Mouse (Mus musculus) C3H10T1/2 (cell line): ENCODE results near the gene Scml4. TPM values are rescaled to one million over a fixed set of nuclear protein-coding genes. Genes with fewer than 3 reads are reported as not detected.

Experiments
- polyA plus RNA-seq, 2 experiments: library from polyadenylated mRNA; unstranded; fragments of >200 nt; fragmentation: generic; extraction: Trizol; gene quantifications; one replicate each; pipeline ENCODE4 v1.2.1; 2012; ENCODE audit warnings: missing spikeins in 2 of 2

Gene Scml4
- under 1 TPM; 0.06 to 0.14 TPM for polyA plus RNA-seq

DNA sequence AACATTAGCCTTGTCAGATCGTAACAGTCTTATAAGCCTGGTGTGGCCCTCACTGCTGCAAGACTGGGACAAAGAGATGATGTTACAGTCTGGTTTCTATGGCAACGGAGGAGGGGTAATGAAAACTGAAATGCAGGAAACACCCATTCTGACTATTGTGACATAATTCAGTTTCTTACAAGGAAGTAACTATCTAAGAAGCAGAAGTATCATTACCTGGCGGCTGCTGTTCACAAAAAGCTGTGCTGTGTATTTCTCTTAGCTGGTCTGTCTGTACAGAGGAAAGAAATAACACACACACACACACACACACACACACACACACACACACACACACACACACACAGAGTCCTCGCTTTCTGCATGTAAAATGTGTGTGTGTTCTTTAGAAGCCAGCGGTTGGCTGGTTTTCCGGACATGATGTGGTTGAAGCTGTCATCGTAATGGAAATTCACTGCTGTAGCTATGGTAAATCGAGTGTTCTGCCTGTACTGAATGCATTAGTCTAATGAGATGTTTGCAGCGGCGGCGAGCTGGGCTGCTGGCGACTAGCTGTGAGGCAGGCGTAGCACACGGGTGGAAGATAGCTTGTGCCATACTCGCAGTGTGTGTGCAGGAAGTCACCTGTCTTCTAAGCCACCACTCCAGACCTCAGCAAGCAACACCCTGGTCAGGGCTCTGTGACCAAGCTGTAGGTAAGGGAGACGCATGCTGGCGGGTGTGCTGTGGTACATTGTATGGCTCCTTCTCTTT is at the start of gene Scml4:
TSS of gene Scml4 (plus strand) at position 212 of the 753 bp plus-strand sequence.

Other genes with a start within 250 kb of the Scml4 start
- gene Sec63, start 98.9 kb upstream of the Scml4 start, polyA plus RNA-seq, result 10 to 100 TPM in 1 of 2 experiments, 1 to 10 TPM in 1; 5.5 to 24.7 TPM